Mouse (Mus musculus): ENCODE results near the gene Mmp23.
A peak's percentile ranks its signal among the peaks of the same experiment; 100 is the strongest.
"Not testable (repeated sequence)": the region's sequence is repeated elsewhere in the genome, so short reads cannot be mapped to it uniquely, and the experiment has no call there.

The Mmp23 gene

GRCm38 (mm10) chr4:155654456-155655298 is 1.5 kb upstream of the Mmp23 start:
- DNase-seq: peak; percentile 61

- no peak for DNase-seq
Measured at GRCm38 (mm10) chr4:155654183-155654455, 935 bp upstream of the Mmp23 start.

GRCm38 (mm10) chr4:155653451-155654182 is 433 bp upstream of the Mmp23 start:
- DNase-seq: peak; percentile 32

GRCm38 (mm10) chr4:155652283-155653085 is 700 bp downstream of the Mmp23 start:
- DNase-seq: no peak

GRCm38 (mm10) chr4:155651553-155652269 is 1.5 kb downstream of the Mmp23 start:
- DNase-seq: peak; percentile 59

- DNase-seq: no peak
Measured at GRCm38 (mm10) chr4:155649355-155649754, 3.8 kb downstream of the Mmp23 start.

GRCm38 (mm10) chr4:155645721-155646120 is 7.5 kb downstream of the Mmp23 start:
- DNase-seq: no peak

- not testable (repeated sequence) for DNase-seq
Measured at GRCm38 (mm10) chr4:155645308-155645707, 7.9 kb downstream of the Mmp23 start, which contains the start of gene Gm10563. TSS of gene Gm10563 (minus strand) at chr4:155645408.

GRCm38 (mm10) chr4:155643531-155643930 is 9.7 kb downstream of the Mmp23 start:
- peak; percentile 44 for DNase-seq

- no peak for DNase-seq
Measured at GRCm38 (mm10) chr4:155635766-155636499, 17.3 kb downstream of the Mmp23 start.

- no peak for DNase-seq
Measured at GRCm38 (mm10) chr4:155630267-155630666, 22.9 kb downstream of the Mmp23 start.

GRCm38 (mm10) chr4:155624338-155625291 is 28.6 kb downstream of the Mmp23 start, which contains the start of gene Cdk11b:
TSS of gene Cdk11b (plus strand) at chr4:155624854.
- DNase-seq: peak; percentile 98

- DNase-seq: no peak
Measured at GRCm38 (mm10) chr4:155618321-155618720, 34.9 kb downstream of the Mmp23 start.

- DNase-seq: no peak
Measured at GRCm38 (mm10) chr4:155613264-155613663, 39.9 kb downstream of the Mmp23 start.

GRCm38 (mm10) chr4:155611860-155612259 is 41.3 kb downstream of the Mmp23 start:
- DNase-seq: no peak

- DNase-seq: no peak
Measured at GRCm38 (mm10) chr4:155606825-155607224, 46.4 kb downstream of the Mmp23 start.

- DNase-seq: no peak
Measured at GRCm38 (mm10) chr4:155605132-155605531, 48.1 kb downstream of the Mmp23 start.

- no peak for DNase-seq
Measured at GRCm38 (mm10) chr4:155603801-155604200, 49.4 kb downstream of the Mmp23 start.

- DNase-seq: no peak
Measured at GRCm38 (mm10) chr4:155602753-155603152, 50.4 kb downstream of the Mmp23 start.

GRCm38 (mm10) chr4:155601997-155602456 is 51.2 kb downstream of the Mmp23 start:
- DNase-seq: no peak

All from kidney, postnatal 14 days (tissue).